Mouse (Mus musculus): ENCODE measurements at regions not wholly inside any gene's neighbourhood (a gene's known extent, or its start where the extent isn't known, plus 50 kb on each side); places are given as distances from the start of the nearest gene placed in this dataset.

- DNase-seq, result no peak
These were observed 468.4 kb downstream of the Efna5 start for GRCm38 (mm10) chr17:62412666-62413180.

GRCm38 (mm10) chr17:62403739-62404138 is 477.4 kb downstream of the Efna5 start:
- DNase-seq, result no peak

GRCm38 (mm10) chr17:62393355-62394006 is 487.6 kb downstream of the Efna5 start:
- DNase-seq, result no peak

- no peak for DNase-seq
These were observed 497.1 kb downstream of the Efna5 start for GRCm38 (mm10) chr17:62384053-62384452.

GRCm38 (mm10) chr17:62378868-62379417 is 502.2 kb downstream of the Efna5 start:
- no peak for DNase-seq

- no peak for DNase-seq
These were observed 512.0 kb downstream of the Efna5 start for GRCm38 (mm10) chr17:62369100-62369499.

- DNase-seq, result no peak
These were observed 513.2 kb downstream of the Efna5 start for GRCm38 (mm10) chr17:62367937-62368336.

- DNase-seq, result no peak
These were observed 522.8 kb downstream of the Efna5 start for GRCm38 (mm10) chr17:62358323-62358722.

GRCm38 (mm10) chr17:62337890-62338557 is 543.1 kb downstream of the Efna5 start:
- no peak for DNase-seq

GRCm38 (mm10) chr17:62330226-62330625 is 550.9 kb downstream of the Efna5 start:
- DNase-seq, result no peak

- no peak for DNase-seq
These were observed 554.3 kb downstream of the Efna5 start for GRCm38 (mm10) chr17:62326844-62327243.

- no peak for DNase-seq
These were observed 562.1 kb downstream of the Efna5 start for GRCm38 (mm10) chr17:62319033-62319432.

GRCm38 (mm10) chr17:62310059-62310458 is 571.1 kb downstream of the Efna5 start:
- DNase-seq, result no peak

- no peak for DNase-seq
These were observed 574.0 kb downstream of the Efna5 start for GRCm38 (mm10) chr17:62307111-62307510.

GRCm38 (mm10) chr17:62306524-62306923 is 574.6 kb downstream of the Efna5 start:
- DNase-seq, result no peak

- DNase-seq, result no peak
These were observed 576.0 kb downstream of the Efna5 start for GRCm38 (mm10) chr17:62305140-62305539.

GRCm38 (mm10) chr17:62304073-62304472 is 577.0 kb downstream of the Efna5 start:
- DNase-seq, result no peak

- DNase-seq, result no peak
These were observed 581.2 kb downstream of the Efna5 start for GRCm38 (mm10) chr17:62299875-62300274.

- DNase-seq, result no peak
These were observed 583.6 kb downstream of the Efna5 start for GRCm38 (mm10) chr17:62297393-62298060.

- DNase-seq, result no peak
These were observed 585.7 kb downstream of the Efna5 start for GRCm38 (mm10) chr17:62295412-62295811.

GRCm38 (mm10) chr17:62292703-62293102 is 588.4 kb downstream of the Efna5 start:
- no peak for DNase-seq

GRCm38 (mm10) chr17:62287666-62288065 is 593.5 kb downstream of the Efna5 start:
- no peak for DNase-seq

GRCm38 (mm10) chr17:62287127-62287526 is 594.0 kb downstream of the Efna5 start:
- no peak for DNase-seq
